Mouse (Mus musculus) heart, adult 2 months (tissue): ENCODE data around the gene Flywch2. TPM values are rescaled to one million over a fixed set of nuclear protein-coding genes. Genes with fewer than 3 reads are reported as not detected.
"Not testable (repeated sequence)": the region's sequence is repeated elsewhere in the genome, so short reads cannot be mapped to it uniquely, and the experiment has no call there.

Experiments used
- DNase-seq, 2 experiments: peaks; one replicate each; pipeline ENCODE4 v3.0.0; 2021
- H3K27ac ChIP-seq: fragments of 200-600 bp; 2 replicates; pipeline ENCODE4 v1.8.1; 2022
- H3K27me3 ChIP-seq: fragments of 200-500 bp; 2 replicates; pipeline ENCODE4 v1.6.1; 2012; ENCODE audit warnings: mild to moderate bottlenecking, low read length, inconsistent platforms, mixed read lengths; ENCODE audit not compliant: control insufficient read depth, insufficient read depth
- H3K36me3 ChIP-seq: fragments of 200-500 bp; 2 replicates; pipeline ENCODE4 v1.6.1; 2012; ENCODE audit warnings: low read length, inconsistent platforms; ENCODE audit not compliant: control insufficient read depth, insufficient read depth
- H3K4me1 ChIP-seq: fragments of 200-500 bp; 2 replicates; pipeline ENCODE4 v1.6.1; 2011; ENCODE audit warnings: low read length; ENCODE audit not compliant: control insufficient read depth, insufficient read depth
- H3K4me3 ChIP-seq: fragments of 200-600 bp; 2 replicates; pipeline ENCODE4 v1.8.1; 2022
- H3K79me2 ChIP-seq: fragments of 200-500 bp; replicated peaks from 2 replicates; pipeline ENCODE4 v1.6.1; 2012; ENCODE audit warnings: mild to moderate bottlenecking, inconsistent platforms, low read length, moderate library complexity, mixed read lengths; ENCODE audit not compliant: control insufficient read depth, insufficient read depth
- H3K9ac ChIP-seq: fragments of 200-500 bp; 2 replicates; pipeline ENCODE4 v1.6.1; 2012; ENCODE audit warnings: low read depth, mild to moderate bottlenecking, control low read depth, inconsistent platforms, low read length, mixed read lengths
- CTCF ChIP-seq: fragments of 200-600 bp; IDR thresholded peaks from 2 replicates; pipeline ENCODE4 v1.8.1; 2022; ENCODE audit warnings: antibody characterized with exemption, mild to moderate bottlenecking, moderate library complexity
- EP300 ChIP-seq: fragments of 200-500 bp; IDR thresholded peaks from 2 replicates; pipeline ENCODE4 v1.6.1; 2011; ENCODE audit warnings: low read depth, low read length, control low read depth; ENCODE audit not compliant: insufficient read depth
- POLR2A ChIP-seq: fragments of 200-500 bp; IDR thresholded peaks from 2 replicates; pipeline ENCODE4 v1.6.1; 2011; ENCODE audit warnings: mild to moderate bottlenecking, low read depth, low read length, control low read depth; ENCODE audit not compliant: insufficient read depth
- WGBS: fragments of 180-500 bp; shearing (Covaris S2); methylation state at CpG from one replicate; pipeline ENCODE4 v1.1.7; 2018; 5-methylcytosine and 5-hydroxymethylcytosine counted together
- intact Hi-C: fragments of 180-260 bp; cut with DNase I; formaldehyde crosslinking; loops from one replicate; pipeline ENCODE4 v1.15.1; 2025
- polyA plus RNA-seq: library from polyadenylated mRNA; depleted of rRNA; stranded (reverse); fragments of >200 nt; gene quantifications from 2 replicates; pipeline ENCODE4 v1.2.3, GENCODE M21; 2012
- total RNA-seq, 2 experiments: library from RNA; stranded (reverse); gene quantifications; 2 replicates each; pipeline ENCODE4 v1.2.3; 2021

Flywch2 gene
- total and polyA plus RNA-seq, 3 experiments: 0.27 to 1.5 (median 0.50) TPM

DNA sequence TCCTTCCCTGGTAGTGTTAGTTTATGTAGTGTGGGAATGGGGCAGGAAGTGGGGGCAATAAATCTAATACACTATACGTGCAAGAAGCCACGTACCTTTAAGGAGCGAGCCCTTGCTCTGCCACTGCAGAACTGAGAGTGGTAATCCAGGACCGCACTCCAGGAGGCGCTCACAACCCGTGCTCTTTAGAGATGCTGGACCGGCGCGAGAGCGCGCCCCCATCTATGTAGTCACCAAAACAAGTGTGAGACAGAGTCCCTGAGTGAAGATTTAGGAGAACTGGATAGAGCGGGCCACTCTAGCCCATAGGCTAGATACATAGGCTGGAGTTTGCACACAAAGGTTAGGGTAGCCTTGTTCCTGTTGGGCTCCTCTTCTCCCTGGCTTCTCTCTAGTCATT, 11.8 kb downstream of the Flywch2 start:
- WGBS: 2% methylated on average over 12 of the region's 12 CpGs
- Histone ChIP-seq H3K36me3 (no peaks in the 10 kb centered on the region), H3K4me3 (no peak overlapping the region), H3K9ac (no peak overlapping the region), H3K4me1 (peaks cover 1% of the 10 kb centered on the region; the same call in 1 of the 2 replicates), H3K27ac (no peak overlapping the region), H3K27me3 (no peaks in the 10 kb centered on the region), H3K79me2 (no peaks in the 10 kb centered on the region)
- peak; percentile 85 for DNase-seq
- intact Hi-C loops: loop anchor here (2.0 to 5.0 kb wide), 2 partner anchors 69 to 188 kb away; partner anchors contain the start of gene Prss32
- no peak for TF ChIP-seq POLR2A
- peak; percentile 90 for TF ChIP-seq CTCF
- TF ChIP-seq EP300: 0 out of 2 replicates have a peak, but pooled peaks have one; percentile 63

DNA sequence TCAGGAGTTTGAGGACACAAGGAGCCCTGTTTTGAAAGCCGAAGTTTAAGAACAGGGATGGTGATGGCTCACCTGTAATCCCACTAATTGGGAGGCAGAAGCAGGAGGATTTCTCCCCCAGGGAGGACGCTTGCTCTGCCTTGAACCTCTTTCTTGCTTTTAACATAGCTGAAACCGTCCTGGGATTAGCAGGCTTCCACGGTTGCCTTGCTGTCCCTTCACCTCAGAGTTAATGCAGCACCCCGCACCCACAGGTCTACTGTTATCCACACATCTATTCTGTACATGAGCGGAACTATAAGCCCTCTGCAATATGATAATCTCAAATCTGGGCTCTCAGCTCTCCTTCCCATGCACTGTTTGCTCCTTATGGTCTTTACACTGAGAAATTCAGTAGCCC, 12.2 kb downstream of the Flywch2 start:
- TF ChIP-seq CTCF (no peak), EP300 (no peak), POLR2A (no peak)
- Histone ChIP-seq H3K36me3 (no peaks in the 10 kb centered on the region), H3K4me1 (peaks cover 1% of the 10 kb centered on the region; the same call in 1 of the 2 replicates), H3K27me3 (no peaks in the 10 kb centered on the region), H3K4me3 (no peak overlapping the region), H3K9ac (no peak overlapping the region), H3K79me2 (no peaks in the 10 kb centered on the region), H3K27ac (no peak overlapping the region)
- intact Hi-C loops: loop anchor here (2.0 to 5.0 kb wide), 2 partner anchors 69 to 189 kb away; partner anchors contain the start of gene Prss32
- no peak for DNase-seq
- 63% methylated on average over 6 of the region's 6 CpGs for WGBS

GRCm38 (mm10) chr17:23772219-23772556, 13.7 kb downstream of the Flywch2 start:
- not testable (repeated sequence) for DNase-seq, H3K36me3 ChIP-seq, H3K4me3 ChIP-seq, H3K27ac ChIP-seq, H3K4me1 ChIP-seq, H3K79me2 ChIP-seq, H3K9ac ChIP-seq, H3K27me3 ChIP-seq
- intact Hi-C loops: loop anchor here (5.0 kb wide), 1 partner anchor 190 kb away; no protein-coding TSS in a partner anchor
- WGBS: 58% methylated on average over 2 of the region's 2 CpGs

GRCm38 (mm10) chr17:23771284-23772218, 14.3 kb downstream of the Flywch2 start, which contains the start of gene Flywch1:
TSS of gene Flywch1 (minus strand) at chr17:23771602.
- intact Hi-C loops: loop anchor here (2.0 to 5.0 kb wide), 4 partner anchors 23 to 191 kb away; partner anchors contain the start of gene Elob
- WGBS: 4% methylated on average over 58 of the region's 58 CpGs
- DNase-seq: peak; percentile 98 to 99
- Histone ChIP-seq H3K4me3 (peak within 1 kb of the TSS; percentile 86), H3K27ac (peak within 1 kb of the TSS; percentile 98), H3K9ac (peak within 1 kb of the TSS; percentile 95), H3K27me3 (no peaks in the 10 kb centered on the region), H3K36me3 (no peaks in the 10 kb centered on the region), H3K4me1 (peaks cover 1% of the 10 kb centered on the region; the same call in 1 of the 2 replicates), H3K79me2 (no peaks in the 10 kb centered on the region)
- no peak; the same call in 1 of the 2 replicates for TF ChIP-seq POLR2A
- peak; percentile 77; the same call in 1 of the 2 replicates for TF ChIP-seq EP300
- TF ChIP-seq CTCF: no peak

DNA sequence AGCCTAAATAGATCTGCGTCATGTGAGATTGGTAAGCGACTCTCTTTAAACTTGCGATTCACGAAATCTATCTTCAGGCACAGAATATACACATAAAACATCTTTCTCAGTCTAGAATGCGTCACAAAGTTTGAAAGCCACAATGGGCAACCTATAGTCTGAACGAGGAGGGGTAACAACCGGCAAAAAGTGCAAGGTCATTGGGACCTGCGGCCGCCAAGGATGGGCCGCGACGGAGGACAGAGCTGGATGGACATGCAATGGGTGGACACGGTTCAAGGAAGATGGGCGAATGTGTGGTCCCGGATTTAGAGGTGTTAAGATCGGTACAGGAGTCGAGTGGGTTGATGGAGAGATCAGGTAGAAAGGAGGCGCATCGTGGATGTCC, 15.0 kb downstream of the Flywch2 start:
- TF ChIP-seq EP300 (no peak), CTCF (no peak), POLR2A (no peak)
- Histone ChIP-seq H3K4me3 (peak overlapping the region; percentile 86), H3K36me3 (no peaks in the 10 kb centered on the region), H3K79me2 (no peaks in the 10 kb centered on the region), H3K9ac (peak overlapping the region; percentile 95), H3K27me3 (no peaks in the 10 kb centered on the region), H3K4me1 (peaks cover 1% of the 10 kb centered on the region; the same call in 1 of the 2 replicates), H3K27ac (peak overlapping the region; percentile 98)
- 1% methylated on average over 19 of the region's 19 CpGs for WGBS
- intact Hi-C loops: loop anchor here (2.0 to 5.0 kb wide), 4 partner anchors 22 to 191 kb away; partner anchors contain the start of gene Elob
- no peak for DNase-seq

GRCm38 (mm10) chr17:23770493-23770892, 15.4 kb downstream of the Flywch2 start:
- Histone ChIP-seq H3K79me2 (no peaks in the 10 kb centered on the region), H3K27ac (peak overlapping the region; percentile 98), H3K4me3 (peak overlapping the region; percentile 86), H3K27me3 (no peaks in the 10 kb centered on the region), H3K9ac (no peak overlapping the region; the same call in 1 of the 2 replicates), H3K4me1 (peaks cover 1% of the 10 kb centered on the region; the same call in 1 of the 2 replicates), H3K36me3 (no peaks in the 10 kb centered on the region)
- no peak for DNase-seq
- WGBS: 45% methylated on average over 2 of the region's 2 CpGs
- TF ChIP-seq POLR2A (no peak), EP300 (no peak), CTCF (no peak)
- intact Hi-C loops: loop anchor here (2.0 to 5.0 kb wide), 4 partner anchors 22 to 192 kb away; partner anchors contain the start of gene Elob
